Mouse (Mus musculus): Measurements from ENCODE around the gene Crisp3. TPM values are rescaled to one million over a fixed set of nuclear protein-coding genes. Genes with fewer than 3 reads are reported as not detected.

The Crisp3 gene
- total and polyA plus RNA-seq, 2 experiments from 2014 or later, result not detected

Other genes starting within 250 kb of the Crisp3 start
- not detected in 2 replicates for gene AC192777.2, start 146.8 kb downstream of the Crisp3 start, total RNA-seq (2014; rRNA removed)
- gene AC192777.2, start 146.8 kb downstream of the Crisp3 start, polyA plus RNA-seq (2015; fragmentation: Nextera tagmentation; extraction: Ambion mirVana), result not detected in 2 replicates
- gene Pgk2, start 33.6 kb downstream of the Crisp3 start, total RNA-seq (2014; rRNA removed), result not detected in 2 replicates
- gene Pgk2, start 33.6 kb downstream of the Crisp3 start, polyA plus RNA-seq (2015; fragmentation: Nextera tagmentation; extraction: Ambion mirVana), result not detected in 2 replicates
- not detected in 2 replicates for gene Crisp1, start 76.9 kb upstream of the Crisp3 start, total RNA-seq (2014; rRNA removed)
- 0.14 and 0.20 TPM in 2 replicates for gene Crisp1, start 76.9 kb upstream of the Crisp3 start, polyA plus RNA-seq (2015; fragmentation: Nextera tagmentation; extraction: Ambion mirVana)

Measured in midbrain, postnatal 0 days (tissue).